Mouse (Mus musculus): ENCODE results near the gene Nanog. TPM values are rescaled to one million over a fixed set of nuclear protein-coding genes. Genes with fewer than 3 reads are reported as not detected.

Nanog gene
- polyA plus RNA-seq, 1 experiment = not detected

- Histone ChIP-seq H3K4me3 (ENCODE audit: insufficient read depth, low read depth, low read length) (no peak overlapping the region), H3K27ac (ENCODE audit: insufficient read depth, low read depth, low read length) (no peak overlapping the region), H3K4me1 (ENCODE audit: control insufficient read depth, insufficient read depth, low read length) (peaks cover 14% of the 10 kb centered on the region)
- WGBS = 77% methylated on average over 10 of the region's 10 CpGs
- TF ChIP-seq CTCF (IDR thresholded peaks at IDR 0.05; ENCODE audit: insufficient read depth, low read depth, low read length) (no peak), POLR2A (IDR thresholded peaks at IDR 0.05; ENCODE audit: insufficient read depth, low read depth, low read length) (no peak)
Observed at GRCm38 (mm10) chr6:122744505-122745249, 37.4 kb downstream of the Nanog start.

- WGBS = 80% methylated on average over 6 of the region's 6 CpGs
- no peak overlapping the region for H3K27ac ChIP-seq (ENCODE audit: insufficient read depth, low read depth, low read length)
- no peak for TF ChIP-seq POLR2A (IDR thresholded peaks at IDR 0.05; ENCODE audit: insufficient read depth, low read depth, low read length)
- H3K4me3 ChIP-seq (ENCODE audit: insufficient read depth, low read depth, low read length) = no peak overlapping the region
- no peaks in the 10 kb centered on the region for H3K4me1 ChIP-seq (ENCODE audit: control insufficient read depth, insufficient read depth, low read length)
Observed at GRCm38 (mm10) chr6:122750579-122750978, 43.3 kb downstream of the Nanog start.

- Histone ChIP-seq H3K4me1 (ENCODE audit: control insufficient read depth, insufficient read depth, low read length) (no peaks in the 10 kb centered on the region), H3K27ac (ENCODE audit: insufficient read depth, low read depth, low read length) (no peak overlapping the region), H3K4me3 (ENCODE audit: insufficient read depth, low read depth, low read length) (no peak overlapping the region)
- TF ChIP-seq CTCF (IDR thresholded peaks at IDR 0.05; ENCODE audit: insufficient read depth, low read depth, low read length) (no peak), POLR2A (IDR thresholded peaks at IDR 0.05; ENCODE audit: insufficient read depth, low read depth, low read length) (no peak)
- 62% methylated on average over 2 of the region's 2 CpGs for WGBS
Observed at GRCm38 (mm10) chr6:122755913-122756312, 48.6 kb downstream of the Nanog start.

- Histone ChIP-seq H3K4me3 (ENCODE audit: insufficient read depth, low read depth, low read length) (no peak overlapping the region), H3K27ac (ENCODE audit: insufficient read depth, low read depth, low read length) (no peak overlapping the region), H3K4me1 (ENCODE audit: control insufficient read depth, insufficient read depth, low read length) (no peaks in the 10 kb centered on the region)
- TF ChIP-seq POLR2A (IDR thresholded peaks at IDR 0.05; ENCODE audit: insufficient read depth, low read depth, low read length) (no peak), CTCF (IDR thresholded peaks at IDR 0.05; ENCODE audit: insufficient read depth, low read depth, low read length) (no peak)
- WGBS = 50% methylated on average over 5 of the region's 5 CpGs
Observed at GRCm38 (mm10) chr6:122758732-122759131, 51.4 kb downstream of the Nanog start.

- peak overlapping the region; percentile 57 for H3K4me3 ChIP-seq (ENCODE audit: insufficient read depth, low read depth, low read length)
- under 1% methylated on average over 11 of the region's 11 CpGs for WGBS
- H3K27ac ChIP-seq (ENCODE audit: insufficient read depth, low read depth, low read length) = peak overlapping the region; percentile 85
- TF ChIP-seq POLR2A (IDR thresholded peaks at IDR 0.05; ENCODE audit: insufficient read depth, low read depth, low read length) = peak; percentile 77
- TF ChIP-seq CTCF (IDR thresholded peaks at IDR 0.05; ENCODE audit: insufficient read depth, low read depth, low read length) = no peak
- peaks cover 9% of the 10 kb centered on the region for H3K4me1 ChIP-seq (ENCODE audit: control insufficient read depth, insufficient read depth, low read length)
Observed at GRCm38 (mm10) chr6:122761011-122761599, 53.8 kb downstream of the Nanog start.

- TF ChIP-seq CTCF (IDR thresholded peaks at IDR 0.05; ENCODE audit: insufficient read depth, low read depth, low read length) (no peak), POLR2A (IDR thresholded peaks at IDR 0.05; ENCODE audit: insufficient read depth, low read depth, low read length) (no peak)
- 0 out of 2 replicates have a peak overlapping the region, but pooled peaks have one; percentile 85 for H3K27ac ChIP-seq (ENCODE audit: insufficient read depth, low read depth, low read length)
- H3K4me1 ChIP-seq (ENCODE audit: control insufficient read depth, insufficient read depth, low read length) = peaks cover 9% of the 10 kb centered on the region
- H3K4me3 ChIP-seq (ENCODE audit: insufficient read depth, low read depth, low read length) = no peak overlapping the region
Observed at GRCm38 (mm10) chr6:122761901-122762300, 54.6 kb downstream of the Nanog start.

GRCm38 (mm10) chr6:122762480-122762879 is 55.2 kb downstream of the Nanog start:
- Histone ChIP-seq H3K4me3 (ENCODE audit: insufficient read depth, low read depth, low read length) (no peak overlapping the region), H3K4me1 (ENCODE audit: control insufficient read depth, insufficient read depth, low read length) (peaks cover 9% of the 10 kb centered on the region), H3K27ac (ENCODE audit: insufficient read depth, low read depth, low read length) (no peak overlapping the region)
- 93% methylated on average over 3 of the region's 3 CpGs for WGBS
- no peak for TF ChIP-seq POLR2A (IDR thresholded peaks at IDR 0.05; ENCODE audit: insufficient read depth, low read depth, low read length)
- TF ChIP-seq CTCF (IDR thresholded peaks at IDR 0.05; ENCODE audit: insufficient read depth, low read depth, low read length) = no peak

- TF ChIP-seq CTCF (IDR thresholded peaks at IDR 0.05; ENCODE audit: insufficient read depth, low read depth, low read length) = no peak
- TF ChIP-seq POLR2A (IDR thresholded peaks at IDR 0.05; ENCODE audit: insufficient read depth, low read depth, low read length) = no peak
- Histone ChIP-seq H3K4me3 (ENCODE audit: insufficient read depth, low read depth, low read length) (no peak overlapping the region), H3K27ac (ENCODE audit: insufficient read depth, low read depth, low read length) (no peak overlapping the region), H3K4me1 (ENCODE audit: control insufficient read depth, insufficient read depth, low read length) (peaks cover 9% of the 10 kb centered on the region)
- WGBS = 85% methylated on average over 11 of the region's 11 CpGs
Observed at GRCm38 (mm10) chr6:122762952-122763700, 55.8 kb downstream of the Nanog start.
